Mouse (Mus musculus): ENCODE measurements around the gene Epn1. TPM values are rescaled to one million over a fixed set of nuclear protein-coding genes. Genes with fewer than 3 reads are reported as not detected.

The Epn1 gene
- polyA plus RNA-seq (2012) = 1,467 and 1,596 TPM in 2 replicates

DNA sequence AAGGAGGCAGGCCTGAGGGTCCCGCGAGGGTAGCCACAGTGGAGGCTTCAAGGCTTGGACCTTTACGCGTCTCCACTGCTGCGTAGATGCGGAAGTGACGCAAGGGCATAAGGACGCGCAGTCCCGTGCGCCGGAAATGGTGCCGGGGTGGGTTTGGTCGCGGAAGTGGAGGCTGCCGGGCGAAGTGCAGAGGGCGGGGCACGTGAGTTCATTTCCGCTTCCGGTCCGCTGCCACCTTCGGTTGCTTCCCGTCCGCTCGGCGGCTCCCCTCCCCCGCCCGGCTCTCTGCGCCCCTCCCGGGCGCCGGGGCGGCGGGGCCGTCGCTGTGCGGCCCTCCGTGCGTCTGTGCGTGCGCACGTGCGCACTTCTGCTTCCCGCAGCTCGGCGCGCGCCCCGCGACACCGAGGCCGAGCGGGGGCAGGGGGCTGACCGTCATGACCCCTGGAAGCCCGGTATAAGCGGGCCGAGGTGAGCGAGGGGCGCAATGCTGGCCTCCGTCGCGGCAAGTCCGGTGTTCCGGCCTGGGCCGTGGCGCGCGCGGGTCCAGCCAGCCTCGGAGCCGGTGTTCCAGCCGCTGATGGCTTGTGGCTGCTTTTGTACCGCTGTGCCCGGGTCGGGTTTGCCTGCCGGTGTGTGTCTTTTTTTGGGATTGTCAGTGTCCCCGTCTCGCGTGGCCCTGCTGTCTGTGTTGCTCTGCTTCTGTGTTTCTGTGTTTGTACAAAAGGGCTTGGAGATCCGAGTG, at the start of gene Epn1:
TSS of gene Epn1 (plus strand) at position 226 of the 742 bp plus-strand sequence.
- no peak for TF ChIP-seq GATA1 (IDR thresholded peaks at IDR 0.05; ENCODE audit: low read length)

GRCm38 (mm10) chr7:5030554-5031275, 49.3 kb upstream of the Epn1 start:
- TF ChIP-seq GATA1 (IDR thresholded peaks at IDR 0.05; ENCODE audit: low read length) = no peak

DNA sequence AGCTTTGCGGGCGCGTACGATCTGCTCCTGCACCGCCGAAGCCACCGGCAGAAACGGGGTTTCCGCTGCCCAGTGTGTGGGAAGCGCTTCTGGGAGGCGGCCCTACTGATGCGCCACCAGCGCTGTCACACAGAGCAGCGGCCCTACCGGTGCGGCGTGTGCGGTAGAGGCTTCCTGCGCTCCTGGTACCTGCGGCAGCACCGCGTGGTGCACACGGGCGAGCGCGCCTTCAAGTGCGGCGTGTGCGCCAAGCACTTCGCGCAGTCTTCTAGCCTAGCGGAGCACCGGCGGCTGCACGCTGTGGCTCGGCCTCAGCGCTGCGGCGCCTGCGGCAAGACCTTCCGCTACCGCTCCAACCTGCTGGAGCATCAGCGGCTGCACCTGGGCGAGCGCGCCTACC, 48.5 kb upstream of the Epn1 start:
- no peak for TF ChIP-seq GATA1 (IDR thresholded peaks at IDR 0.05; ENCODE audit: low read length)

- TF ChIP-seq GATA1 (IDR thresholded peaks at IDR 0.05; ENCODE audit: low read length) = no peak
Measured at GRCm38 (mm10) chr7:5033818-5034217, 46.2 kb upstream of the Epn1 start, which contains the start of gene 4632433K11Rik. 4632433K11Rik (plus strand) TSS chr7:5034118.

GRCm38 (mm10) chr7:5035628-5036027, 44.4 kb upstream of the Epn1 start:
- TF ChIP-seq GATA1 (IDR thresholded peaks at IDR 0.05; ENCODE audit: low read length) = no peak

DNA sequence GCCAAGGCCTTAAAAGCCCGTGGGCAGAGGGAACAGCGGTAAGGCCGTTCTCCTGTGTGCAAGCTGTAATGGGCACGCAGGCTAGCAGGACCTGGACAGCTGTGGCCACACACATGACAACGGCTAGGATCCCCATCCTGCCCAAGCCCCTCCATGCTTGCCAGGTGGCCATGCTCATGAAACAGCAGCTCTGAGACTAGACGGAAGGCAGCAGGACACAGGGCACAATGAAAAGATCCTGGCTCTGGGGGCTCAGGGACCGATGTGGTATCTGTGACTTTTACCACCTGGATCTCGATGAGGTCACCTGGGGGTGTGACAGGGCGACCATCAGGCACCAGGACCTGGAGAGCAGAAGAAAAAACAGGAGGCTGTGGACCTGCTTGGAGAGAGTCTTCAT, 43.9 kb upstream of the Epn1 start:
- TF ChIP-seq GATA1 (IDR thresholded peaks at IDR 0.05; ENCODE audit: low read length) = no peak

GRCm38 (mm10) chr7:5037026-5037425, 43.0 kb upstream of the Epn1 start:
- no peak for TF ChIP-seq GATA1 (IDR thresholded peaks at IDR 0.05; ENCODE audit: low read length)

- no peak for TF ChIP-seq GATA1 (IDR thresholded peaks at IDR 0.05; ENCODE audit: low read length)
Measured at GRCm38 (mm10) chr7:5037467-5037866, 42.6 kb upstream of the Epn1 start.

DNA sequence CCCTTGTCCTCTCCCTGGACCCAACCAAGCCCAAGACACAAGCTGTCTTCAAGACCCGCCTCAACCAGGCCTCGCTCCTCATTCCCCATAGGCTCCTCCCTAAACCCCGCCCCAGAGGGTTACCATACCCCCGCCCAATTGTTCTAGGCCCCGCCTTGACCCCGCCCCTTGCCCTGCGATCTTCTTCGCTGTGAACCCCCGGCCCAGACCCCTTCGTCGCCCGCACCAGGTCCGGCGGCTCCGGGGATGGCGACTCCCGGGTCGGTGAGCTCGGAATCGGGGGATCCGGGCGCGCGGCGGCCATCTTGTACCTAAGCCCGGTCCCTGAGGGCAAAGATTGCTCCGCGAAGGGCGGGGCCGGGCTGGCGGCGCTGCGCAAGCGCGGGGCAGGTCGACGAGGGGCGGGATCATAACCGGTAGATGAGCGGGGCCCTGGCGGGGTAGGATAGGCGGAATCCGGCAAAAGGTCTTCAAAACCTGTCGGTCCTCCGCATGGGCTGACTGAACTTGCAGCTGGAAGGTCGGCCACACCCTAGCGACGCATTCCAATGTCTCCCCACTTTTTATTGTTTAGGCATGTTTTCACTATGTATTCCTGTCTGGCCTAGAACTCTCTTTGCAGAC, 41.8 kb upstream of the Epn1 start, which contains the start of gene Zfp784:
TSS of gene Zfp784 (minus strand) at position 338 of the 624 bp plus-strand sequence.
- TF ChIP-seq GATA1 (IDR thresholded peaks at IDR 0.05; ENCODE audit: low read length) = no peak

DNA sequence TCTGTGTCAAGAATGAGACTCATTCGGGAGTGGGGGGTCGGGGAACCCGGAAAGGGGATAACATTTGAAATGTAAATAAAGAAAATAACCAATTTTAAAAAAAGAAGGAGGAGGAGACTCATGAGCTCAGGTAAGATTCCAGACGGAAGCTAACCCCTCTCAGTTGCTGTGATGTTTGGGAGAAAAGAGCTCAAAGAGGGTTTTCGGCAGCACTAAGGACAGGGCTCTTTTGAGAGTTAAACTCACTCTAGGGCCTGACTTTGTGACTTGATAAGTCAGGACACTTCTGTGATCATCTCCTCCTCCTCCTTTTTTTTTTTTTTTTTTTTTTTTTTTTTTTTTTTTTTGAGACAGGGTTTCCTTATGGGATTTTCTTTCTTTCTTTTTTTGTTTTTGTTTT, 41.1 kb upstream of the Epn1 start:
- no peak for TF ChIP-seq GATA1 (IDR thresholded peaks at IDR 0.05; ENCODE audit: low read length)

GRCm38 (mm10) chr7:5044981-5045380, 35.1 kb upstream of the Epn1 start:
- no peak for TF ChIP-seq GATA1 (IDR thresholded peaks at IDR 0.05; ENCODE audit: low read length)

GRCm38 (mm10) chr7:5046112-5046511, 33.9 kb upstream of the Epn1 start:
- no peak for TF ChIP-seq GATA1 (IDR thresholded peaks at IDR 0.05; ENCODE audit: low read length)

DNA sequence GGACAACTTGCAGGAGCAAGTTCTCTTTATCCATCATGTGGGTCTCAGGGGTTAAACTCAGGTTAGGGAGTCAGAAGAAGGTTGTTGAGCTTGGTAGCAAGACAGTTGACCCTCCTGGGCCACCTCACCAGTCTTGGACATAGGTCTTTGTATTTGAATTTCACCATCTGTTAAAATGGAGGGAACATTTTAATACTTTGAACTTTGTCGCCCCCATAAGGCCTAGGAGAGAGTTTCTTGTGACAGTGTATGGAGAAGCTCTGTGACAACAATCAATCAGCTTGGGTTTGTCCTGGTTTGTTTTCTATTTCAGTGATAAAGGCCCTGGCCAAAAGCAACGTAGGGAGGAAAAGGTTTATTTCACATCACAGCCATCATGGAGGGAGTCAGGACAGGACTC, 32.7 kb upstream of the Epn1 start:
- no peak for TF ChIP-seq GATA1 (IDR thresholded peaks at IDR 0.05; ENCODE audit: low read length)

- TF ChIP-seq GATA1 (IDR thresholded peaks at IDR 0.05; ENCODE audit: low read length) = no peak
Measured at GRCm38 (mm10) chr7:5051193-5052192, 28.5 kb upstream of the Epn1 start, which contains the start of gene Zfp580. Zfp580 (plus strand) TSS chr7:5051538.

GRCm38 (mm10) chr7:5052438-5052837, 27.6 kb upstream of the Epn1 start:
- no peak for TF ChIP-seq GATA1 (IDR thresholded peaks at IDR 0.05; ENCODE audit: low read length)
